Mouse (Mus musculus) forebrain, postnatal 0 days (tissue): ENCODE measurements around the gene Rasl12. TPM values are rescaled to one million over a fixed set of nuclear protein-coding genes. Genes with fewer than 3 reads are reported as not detected.

Experiments
- ATAC-seq: fragments of 200-750 bp; cut with Nextera tagmentation; 2 replicates; pipeline ENCODE4 v1.8.0; 2017; ENCODE audit warnings: mild to moderate bottlenecking, moderate library complexity
- DNase-seq: peaks from one replicate; pipeline ENCODE4 v3.0.0-alpha.2; 2015
- H3K27ac ChIP-seq: fragments of 300-500 bp; sonication (generic); 2 replicates; pipeline ENCODE4 v1.5.1; 2014; ENCODE audit warnings: low read depth, mild to moderate bottlenecking, antibody characterized with exemption, low read length, moderate library complexity, mixed read lengths
- H3K27me3 ChIP-seq: fragments of 300-500 bp; sonication (generic); 2 replicates; pipeline ENCODE4 v1.6.1; 2014; ENCODE audit warnings: mild to moderate bottlenecking, low read length, mixed read lengths; ENCODE audit not compliant: insufficient read depth
- H3K36me3 ChIP-seq: fragments of 300-500 bp; sonication (generic); 2 replicates; pipeline ENCODE4 v1.6.1; 2014; ENCODE audit warnings: mild to moderate bottlenecking, moderate library complexity; ENCODE audit not compliant: insufficient read depth
- H3K4me1 ChIP-seq: fragments of 300-500 bp; sonication (generic); 2 replicates; pipeline ENCODE4 v1.6.1; 2014; ENCODE audit warnings: antibody characterized with exemption; ENCODE audit not compliant: insufficient read depth
- H3K4me2 ChIP-seq: fragments of 300-500 bp; sonication (generic); 2 replicates; pipeline ENCODE4 v1.6.1; 2014; ENCODE audit warnings: low read depth, mild to moderate bottlenecking, moderate library complexity
- H3K4me3 ChIP-seq: fragments of 300-500 bp; sonication (generic); 2 replicates; pipeline ENCODE4 v1.5.1; 2014; ENCODE audit warnings: low read depth, low read length, mixed read lengths
- H3K9ac ChIP-seq: fragments of 300-500 bp; sonication (generic); 2 replicates; pipeline ENCODE4 v1.6.1; 2014; ENCODE audit warnings: mild to moderate bottlenecking
- H3K9me3 ChIP-seq: fragments of 300-500 bp; sonication (generic); 2 replicates; pipeline ENCODE4 v1.6.1; 2016; ENCODE audit warnings: low read length
- CTCF ChIP-seq: sonication (generic); IDR thresholded peaks from 2 replicates; pipeline ENCODE4 v1.5.1; 2016; ENCODE audit warnings: antibody characterized with exemption, control low read depth, low read depth
- WGBS: fragments of 180-500 bp; shearing (Covaris S2); extraction: QIAGEN DNeasy Blood & Tissue Kit; methylation state at CpG from one replicate; pipeline ENCODE4 v1.1.7; 2014; 5-methylcytosine and 5-hydroxymethylcytosine counted together
- polyA plus RNA-seq: library from polyadenylated mRNA; unstranded; fragments of >200 nt; fragmentation: Nextera tagmentation; extraction: Ambion mirVana; gene quantifications from 2 replicates; pipeline ENCODE4 v1.2.1, GENCODE M21; 2015
- total RNA-seq: library from RNA; depleted of rRNA; stranded (reverse); fragments of >200 nt; gene quantifications from 2 replicates; pipeline ENCODE4 v1.2.3, GENCODE M21; 2014

Gene Rasl12
- total and polyA plus RNA-seq, 2 experiments from 2014 or later, result 4.6 to 8.2 TPM

- H3K27me3 ChIP-seq, result no peaks in the 10 kb centered on the region
- no peaks in the 10 kb centered on the region for H3K9me3 ChIP-seq
- DNase-seq (no peak), ATAC-seq (no peak)
- no peak overlapping the region for H3K4me3 ChIP-seq
- H3K27ac ChIP-seq, result no peak overlapping the region
- TF ChIP-seq CTCF, result no peak
- H3K9ac ChIP-seq, result no peak overlapping the region
- no peaks in the 10 kb centered on the region for H3K36me3 ChIP-seq
- whole genome bisulfite sequencing, result 81% methylated on average over 6 of the region's 6 CpGs
- no peaks in the 10 kb centered on the region for H3K4me1 ChIP-seq
- no peak overlapping the region for H3K4me2 ChIP-seq
These were observed 16.1 kb upstream of the Rasl12 start for GRCm38 (mm10) chr9:65382031-65382750.

- WGBS, result 65% methylated on average over 3 of the region's 3 CpGs
- H3K27ac ChIP-seq, result no peak overlapping the region
- H3K4me3 ChIP-seq, result no peak overlapping the region
- no peak for DNase-seq
- no peak overlapping the region for H3K9ac ChIP-seq
- ATAC-seq, result no peak
- H3K4me1 ChIP-seq, result no peaks in the 10 kb centered on the region
- H3K36me3 ChIP-seq, result no peaks in the 10 kb centered on the region
- no peaks in the 10 kb centered on the region for H3K9me3 ChIP-seq
- no peaks in the 10 kb centered on the region for H3K27me3 ChIP-seq
- no peak overlapping the region for H3K4me2 ChIP-seq
- no peak for TF ChIP-seq CTCF
These were observed 15.6 kb upstream of the Rasl12 start for GRCm38 (mm10) chr9:65382751-65383097.

GRCm38 (mm10) chr9:65384276-65384675 lies 14.0 kb upstream of the Rasl12 start:
- Histone ChIP-seq H3K36me3 (no peaks in the 10 kb centered on the region), H3K9ac (no peak overlapping the region), H3K9me3 (no peaks in the 10 kb centered on the region), H3K4me1 (no peaks in the 10 kb centered on the region), H3K4me2 (no peak overlapping the region), H3K27ac (no peak overlapping the region), H3K4me3 (no peak overlapping the region), H3K27me3 (no peaks in the 10 kb centered on the region)
- ATAC-seq (no peak), DNase-seq (no peak)
- no peak for TF ChIP-seq CTCF
- WGBS, result 40% methylated on average over 3 of the region's 3 CpGs

- ATAC-seq (no peak), DNase-seq (no peak)
- Histone ChIP-seq H3K4me1 (no peaks in the 10 kb centered on the region), H3K4me2 (no peak overlapping the region), H3K9ac (no peak overlapping the region), H3K27me3 (peaks cover 13% of the 10 kb centered on the region), H3K4me3 (no peak overlapping the region), H3K27ac (no peak overlapping the region), H3K9me3 (no peaks in the 10 kb centered on the region), H3K36me3 (no peaks in the 10 kb centered on the region)
- TF ChIP-seq CTCF, result no peak
- WGBS, result 32% methylated on average over 8 of the region's 8 CpGs
These were observed 11.7 kb upstream of the Rasl12 start for GRCm38 (mm10) chr9:65386373-65387140.

- DNase-seq (peak; percentile 46), ATAC-seq (peak; percentile 73)
- Histone ChIP-seq H3K4me3 (peak overlapping the region; percentile 39), H3K27me3 (peaks cover 22% of the 10 kb centered on the region), H3K4me1 (no peaks in the 10 kb centered on the region), H3K36me3 (no peaks in the 10 kb centered on the region), H3K9ac (peak overlapping the region; percentile 40), H3K27ac (no peak overlapping the region), H3K9me3 (no peaks in the 10 kb centered on the region), H3K4me2 (peak overlapping the region; percentile 54)
- 19% methylated on average over 94 of the region's 96 CpGs for WGBS
- TF ChIP-seq CTCF, result no peak
These were observed 7.3 kb upstream of the Rasl12 start for GRCm38 (mm10) chr9:65390752-65391612.

GRCm38 (mm10) chr9:65391613-65391964 lies 6.7 kb upstream of the Rasl12 start, which contains the start of gene Kbtbd13:
Kbtbd13 (minus strand) TSS chr9:65391652.
- H3K4me1 ChIP-seq, result no peaks in the 10 kb centered on the region
- DNase-seq (no peak), ATAC-seq (no peak)
- H3K27ac ChIP-seq, result no peak within 1 kb of the TSS
- WGBS, result 45% methylated on average over 8 of the region's 8 CpGs
- H3K4me3 ChIP-seq, result peak within 1 kb of the TSS; percentile 39
- TF ChIP-seq CTCF, result no peak
- H3K36me3 ChIP-seq, result no peaks in the 10 kb centered on the region
- no peaks in the 10 kb centered on the region for H3K9me3 ChIP-seq
- H3K27me3 ChIP-seq, result peaks cover 22% of the 10 kb centered on the region
- peak within 1 kb of the TSS; percentile 54 for H3K4me2 ChIP-seq
- peak within 1 kb of the TSS; percentile 40 for H3K9ac ChIP-seq
